Mouse (Mus musculus) embryonic fibroblast, embryonic 13.5 days (primary cell): ENCODE data around the gene Klhl24.

Source experiments
- CTCF ChIP-seq: IDR thresholded peaks from 2 replicates; pipeline ENCODE4 v1.5.1; 2011; ENCODE audit warnings: mild to moderate bottlenecking, control low read depth, low read length, moderate library complexity, borderline replicate concordance; ENCODE audit not compliant: insufficient read depth
- POLR2A ChIP-seq: IDR thresholded peaks from 2 replicates; pipeline ENCODE4 v1.6.1; 2011; ENCODE audit warnings: low read depth, mild to moderate bottlenecking, control low read depth, low read length, moderate library complexity

DNA sequence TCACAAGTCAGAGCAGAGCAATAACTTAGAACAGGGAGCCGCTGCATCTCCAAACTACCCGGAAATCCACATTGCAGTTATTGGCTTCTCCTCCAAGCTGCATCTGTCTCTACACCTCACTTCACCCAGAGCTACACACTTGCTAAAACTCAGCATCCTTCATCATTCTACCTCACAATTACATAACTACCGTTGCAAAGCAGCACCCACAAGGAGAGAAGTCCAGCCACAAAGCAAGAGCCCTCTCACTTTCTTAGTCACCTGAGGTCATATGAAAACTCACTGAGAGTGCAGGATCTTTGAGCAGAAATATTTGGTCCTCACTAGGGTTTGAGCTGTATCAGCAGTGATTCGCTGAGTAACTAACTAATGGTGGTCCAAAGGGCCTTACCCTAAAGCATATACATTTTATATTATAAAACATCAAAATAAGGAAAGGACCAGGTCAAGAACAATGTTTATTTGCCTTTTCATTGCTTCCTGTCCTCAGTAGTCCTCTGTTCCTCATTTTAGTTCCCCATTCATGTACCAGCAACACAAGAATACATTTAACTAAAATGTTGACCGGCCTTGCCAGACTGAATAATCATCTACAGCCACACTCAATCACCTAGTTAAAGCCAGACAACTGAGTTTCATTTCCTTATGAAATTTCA, 12.0 kb upstream of the Klhl24 start:
- TF ChIP-seq CTCF (no peak), POLR2A (no peak)
